Mouse (Mus musculus) adrenal gland, adult (tissue): ENCODE measurements at regions not wholly inside any gene's neighbourhood (a gene's known extent, or its start where the extent isn't known, plus 50 kb on each side); places are given as distances from the start of the nearest gene placed in this dataset.
A peak's percentile ranks its signal among the peaks of the same experiment; 100 is the strongest.

Source experiments
- DNase-seq, 2 experiments: peaks; one replicate each; pipeline ENCODE4 v3.0.0; 2022 to 2023; ENCODE audit warnings: low spot score in 1 of 2; ENCODE audit not compliant: inconsistent age in 2 of 2

DNA sequence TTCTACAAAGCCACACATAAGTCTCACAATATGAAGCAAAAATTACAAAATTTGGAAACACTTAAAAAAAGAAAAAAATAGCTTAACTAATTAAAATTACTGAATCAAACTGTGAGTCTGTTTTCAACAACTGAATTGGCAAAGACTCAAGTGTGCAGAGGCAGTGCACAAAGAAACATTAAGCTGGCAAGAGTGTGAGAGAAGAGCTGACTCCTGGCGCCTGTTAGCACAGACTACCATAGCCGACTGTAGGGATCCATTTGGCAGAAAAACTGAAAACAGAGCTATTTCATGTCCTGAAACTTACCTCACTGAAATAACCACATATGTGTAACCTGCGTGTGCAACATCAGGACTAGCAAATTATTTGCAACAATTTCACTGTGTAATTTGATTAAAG, 746.4 kb upstream of the Cypt12 start:
- DNase-seq, result no peak

DNA sequence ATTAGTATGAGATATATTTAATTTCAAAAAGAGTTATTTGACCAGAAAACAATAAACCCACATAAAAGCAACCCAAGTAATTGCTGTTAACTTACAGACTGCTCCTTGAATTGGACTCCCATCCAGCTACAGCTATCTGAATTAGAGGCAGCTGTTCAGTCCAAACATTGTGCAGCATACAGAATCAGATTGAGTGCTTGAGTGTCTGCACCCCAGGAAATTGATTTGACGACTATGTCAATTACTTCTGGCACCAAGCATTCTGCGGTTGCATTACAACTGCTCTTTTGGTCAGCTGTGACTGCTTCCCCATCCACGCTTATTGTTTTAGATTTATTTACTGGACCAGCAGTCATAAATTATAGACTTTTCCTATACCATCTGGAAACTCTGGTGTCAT, 734.2 kb upstream of the Cypt12 start:
- no peak for DNase-seq

DNA sequence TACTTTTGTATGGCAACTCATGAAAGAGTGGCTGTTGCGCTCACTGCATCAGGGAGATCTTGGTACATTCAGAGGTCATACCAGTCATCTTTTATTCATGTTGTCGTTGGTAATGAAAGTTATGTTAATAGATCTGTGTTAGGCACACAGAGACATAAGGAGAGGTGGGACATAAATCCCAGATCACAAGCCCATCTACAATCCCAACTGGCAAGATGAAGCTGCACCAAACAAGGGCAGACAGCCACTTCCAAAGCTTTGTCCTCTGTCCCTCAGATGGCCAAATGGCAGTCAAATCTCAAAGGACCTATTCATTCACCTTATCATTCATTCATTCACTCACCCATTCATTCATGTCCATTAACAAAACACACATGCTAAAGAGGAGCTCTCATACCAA, 731.4 kb upstream of the Cypt12 start:
- no peak for DNase-seq

DNA sequence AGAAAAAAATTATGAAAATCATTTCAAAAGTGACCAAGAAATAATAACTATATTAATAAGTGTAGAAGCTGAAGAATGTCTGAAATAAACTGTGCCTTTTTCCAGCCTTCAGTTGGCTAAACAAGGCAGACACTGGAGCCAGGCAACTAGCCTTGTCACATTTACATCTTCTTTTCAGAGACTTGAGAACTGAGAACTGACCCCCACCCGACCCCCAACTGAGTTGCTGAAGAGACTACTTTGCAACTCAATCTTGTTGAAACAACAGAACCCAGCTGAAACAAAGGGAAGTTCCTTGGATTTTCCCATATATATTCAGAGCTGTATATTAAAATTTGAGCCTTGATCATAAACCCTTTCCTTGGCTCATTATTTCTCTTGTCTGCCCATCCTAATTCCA, 709.8 kb upstream of the Cypt12 start:
- DNase-seq, result no peak

DNA sequence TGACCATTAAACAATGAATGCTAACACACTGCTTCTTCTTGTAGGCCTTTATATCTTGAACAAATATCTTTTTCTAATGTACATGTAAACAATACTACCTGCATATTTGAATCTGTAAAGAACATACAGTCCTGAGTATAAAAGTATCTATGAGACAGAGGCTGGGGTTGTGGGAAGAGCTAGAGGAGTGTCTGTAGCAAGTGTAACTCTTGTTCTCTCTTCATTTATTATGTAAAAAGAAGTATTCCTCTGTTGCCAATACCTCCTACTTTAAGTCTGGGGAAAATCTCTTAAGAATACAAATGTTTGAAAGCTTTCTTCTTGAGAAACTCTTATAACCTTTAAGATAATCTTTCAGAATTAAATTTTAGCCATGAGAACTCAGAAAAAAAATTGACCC, 689.8 kb upstream of the Cypt12 start:
- DNase-seq, result no peak

DNA sequence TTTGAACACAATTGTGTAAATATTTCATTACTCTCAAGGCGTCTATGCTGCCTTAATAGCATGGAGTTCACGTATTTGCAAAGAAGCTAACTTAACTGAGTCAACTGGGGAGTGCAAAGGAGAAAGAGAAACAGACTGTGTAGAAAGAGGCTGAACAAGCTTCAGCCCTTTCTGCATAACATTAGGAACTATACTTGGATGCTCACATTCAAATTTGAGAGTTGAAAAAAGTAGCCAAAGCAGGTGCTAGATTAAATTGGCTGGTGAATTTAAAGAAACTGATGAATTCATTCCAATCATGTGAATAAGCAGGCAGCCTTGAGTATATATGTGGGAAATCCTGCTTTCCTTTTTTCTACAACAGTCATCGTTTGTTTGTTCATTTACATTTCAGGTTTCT, 689.1 kb upstream of the Cypt12 start:
- DNase-seq, result no peak

DNA sequence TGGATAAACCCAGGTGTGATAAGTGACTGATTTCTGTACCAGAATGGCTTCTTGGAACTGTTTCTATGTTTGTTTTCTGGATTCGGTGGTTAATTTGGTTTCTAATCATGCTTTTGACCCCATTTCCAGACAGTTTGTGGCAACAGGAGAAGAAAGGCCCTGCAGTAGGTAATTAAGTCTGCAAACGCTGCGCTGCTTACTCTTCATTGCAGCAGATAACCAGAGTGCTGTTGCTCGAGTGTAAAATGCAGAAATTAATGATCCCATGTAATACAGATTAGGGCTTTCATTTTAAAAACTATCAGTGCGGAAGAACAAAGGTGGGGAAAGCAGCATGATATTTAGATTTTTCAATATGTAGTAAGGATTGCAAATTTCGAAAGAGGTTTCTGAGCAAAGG, 667.0 kb upstream of the Cypt12 start:
- DNase-seq, result no peak

DNA sequence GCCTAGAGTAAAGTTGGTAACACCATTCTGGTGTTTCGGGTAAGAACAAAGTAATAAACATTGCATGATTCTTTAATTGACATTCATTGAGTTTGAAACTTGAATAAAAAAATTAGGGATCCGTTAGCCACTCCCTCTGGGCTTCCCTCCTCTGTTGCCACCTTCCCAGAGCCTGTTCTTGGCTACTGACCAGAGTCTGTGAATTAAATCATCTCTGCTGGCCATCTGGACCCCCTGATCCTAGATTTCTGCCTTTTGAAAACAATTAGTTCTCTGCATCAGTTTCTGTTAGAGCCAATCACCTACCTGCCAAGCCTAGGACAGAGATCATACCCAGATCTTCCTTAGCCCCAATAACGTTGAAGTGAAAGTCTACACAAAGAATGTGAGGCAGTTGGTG, 665.3 kb upstream of the Cypt12 start:
- DNase-seq, result no peak

DNA sequence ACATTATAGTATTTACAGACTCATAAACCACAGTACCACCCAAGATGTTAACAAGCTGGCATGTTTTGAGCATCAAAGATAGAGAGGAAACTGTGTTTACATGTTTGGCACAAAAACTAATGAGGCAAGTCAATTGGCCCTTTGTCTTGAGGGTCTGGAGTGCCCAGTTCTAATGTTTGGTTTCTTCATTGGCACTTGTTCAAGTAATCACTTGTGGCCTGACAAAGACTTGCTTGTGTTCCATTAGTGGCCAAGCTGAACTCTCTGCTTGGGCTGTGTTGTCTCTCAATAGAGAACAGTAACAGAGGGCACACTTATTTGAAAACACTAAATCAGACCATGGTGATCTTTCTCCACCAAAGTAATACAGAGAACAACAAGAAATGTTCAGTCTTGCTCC, 630.7 kb upstream of the Cypt12 start:
- no peak for DNase-seq

DNA sequence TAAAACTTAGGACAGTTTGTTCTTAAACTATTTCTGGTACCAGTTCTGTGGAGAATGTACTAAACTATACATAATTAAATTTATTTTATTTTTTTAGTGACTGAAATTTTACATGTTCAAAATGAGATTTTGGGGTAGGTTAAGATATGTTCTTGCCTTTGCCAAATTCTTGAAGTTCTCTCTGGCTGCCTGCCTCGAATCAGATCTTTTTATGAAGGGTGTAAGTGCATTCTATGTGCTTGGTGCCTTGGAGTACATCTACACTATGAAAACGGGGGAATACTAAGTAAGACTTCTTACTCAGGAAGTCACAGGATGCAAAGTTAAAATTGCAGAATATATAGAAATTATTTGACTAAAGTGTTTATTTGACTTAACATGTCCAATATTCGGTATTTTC, 629.8 kb upstream of the Cypt12 start:
- no peak for DNase-seq

DNA sequence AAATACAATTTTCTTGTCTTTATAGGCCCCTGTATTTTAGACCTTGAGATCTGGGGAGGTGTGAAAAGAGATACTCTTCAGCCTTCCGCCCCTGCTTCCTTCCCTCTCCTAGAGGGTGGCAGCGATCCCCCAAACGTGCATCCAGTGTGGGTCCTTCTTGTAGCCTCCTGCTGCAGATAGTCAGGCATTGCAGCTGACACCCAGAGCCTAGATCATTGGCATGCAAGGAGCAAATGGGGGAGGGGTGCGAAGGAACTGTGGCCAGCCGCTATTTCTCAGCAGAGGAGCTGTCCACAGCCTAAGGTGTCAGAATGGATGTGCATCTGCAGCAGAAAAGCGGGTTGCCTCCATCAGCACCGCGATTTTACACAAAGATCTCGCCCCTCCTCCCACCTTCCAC, 629.0 kb upstream of the Cypt12 start:
- DNase-seq, result no peak

DNA sequence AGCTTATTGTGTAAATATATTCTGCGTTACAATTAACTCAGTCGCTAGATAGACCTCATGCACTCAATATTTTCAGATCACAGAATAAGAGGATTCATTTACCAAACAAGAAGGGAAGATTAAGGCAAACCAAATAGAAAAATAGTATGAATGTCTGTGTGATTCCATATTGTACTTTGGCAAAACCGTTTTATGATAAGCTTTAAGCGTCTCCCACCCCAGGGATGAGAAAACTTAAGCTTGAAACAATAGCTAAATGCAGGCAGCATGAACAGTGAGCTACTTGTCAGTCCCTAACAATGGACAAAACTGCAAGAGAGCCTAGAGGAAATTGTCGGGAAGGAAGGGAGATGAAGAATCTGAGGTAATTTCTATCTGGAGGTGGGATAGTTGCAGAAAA, 628.3 kb upstream of the Cypt12 start:
- DNase-seq, result no peak

DNA sequence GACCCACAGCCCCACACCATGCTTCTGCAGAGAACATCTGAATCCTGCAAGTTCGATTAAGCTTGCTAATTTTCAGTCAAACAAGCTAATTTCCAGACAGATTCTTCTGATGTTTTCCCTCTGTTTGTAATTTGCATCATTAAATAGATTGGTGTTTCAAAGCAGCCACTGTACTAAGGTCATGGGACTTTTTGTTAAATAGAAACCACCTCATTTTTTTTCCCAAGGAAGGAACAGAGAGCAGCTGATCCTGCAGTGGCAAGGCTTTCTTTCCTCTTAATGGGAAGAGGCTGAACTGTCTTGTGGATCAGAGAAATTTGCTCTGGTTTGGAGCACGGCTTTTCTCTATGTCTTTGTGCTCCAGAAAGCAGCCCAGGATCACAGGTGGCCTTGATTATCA, 625.9 kb upstream of the Cypt12 start:
- peak in 1 of 2 experiments; percentile 9 for DNase-seq

DNA sequence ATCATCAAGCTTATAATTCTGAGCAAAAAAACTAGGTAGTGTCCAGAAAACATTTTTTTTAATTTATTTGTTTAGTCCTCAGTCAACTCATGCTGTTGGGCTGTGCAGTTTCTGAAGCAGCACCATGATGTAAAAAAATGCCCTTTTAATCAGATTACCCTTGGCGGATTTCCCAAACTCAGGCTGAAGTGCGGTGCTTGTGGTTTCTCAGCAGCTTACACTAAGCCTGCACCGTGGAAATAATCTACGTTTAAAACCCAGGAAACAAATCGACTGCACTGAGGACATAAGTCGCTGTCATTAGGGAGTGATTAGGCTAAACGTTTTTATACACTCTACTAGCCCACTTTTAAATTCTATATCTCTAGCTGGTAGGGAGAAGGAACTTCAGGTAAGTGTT, 623.4 kb upstream of the Cypt12 start:
- no peak for DNase-seq

DNA sequence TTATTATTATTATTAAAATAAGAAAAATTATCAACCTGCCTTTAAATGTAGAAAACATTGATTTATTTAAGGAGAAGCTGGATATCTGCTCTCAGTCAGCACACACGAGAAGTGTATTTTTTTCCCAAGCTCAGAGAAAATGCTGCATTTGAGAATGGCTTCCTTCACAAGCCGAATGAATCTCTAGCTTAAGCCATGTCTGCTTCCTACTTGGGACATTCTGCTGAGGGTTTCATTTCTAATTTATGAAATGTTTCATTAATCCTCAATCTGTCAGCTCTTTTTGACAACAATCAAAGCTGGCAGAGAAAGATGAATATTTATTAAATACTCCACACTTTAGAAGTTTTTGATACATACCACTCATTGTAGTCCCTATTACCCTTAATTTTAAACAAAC, 622.4 kb upstream of the Cypt12 start:
- DNase-seq, result no peak

DNA sequence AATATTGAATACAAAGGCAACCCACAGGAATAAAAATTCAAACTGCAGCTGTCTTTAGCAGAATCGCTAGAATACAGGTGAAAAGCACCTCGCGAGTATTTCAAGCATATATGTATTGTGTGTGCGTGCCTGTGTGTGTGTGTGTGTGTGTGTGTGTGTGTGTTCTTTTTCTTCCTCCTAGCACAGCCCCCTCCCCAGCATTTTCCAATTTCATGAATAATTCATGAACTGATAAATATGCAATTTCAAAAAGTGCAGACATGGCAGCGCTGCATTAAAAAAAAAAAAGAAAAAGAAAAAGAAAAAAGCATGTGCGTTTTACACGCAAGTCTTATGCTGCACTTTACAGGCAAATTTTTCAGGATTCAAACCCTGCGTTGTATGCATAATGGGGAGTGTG, 621.9 kb upstream of the Cypt12 start:
- DNase-seq, result no peak

DNA sequence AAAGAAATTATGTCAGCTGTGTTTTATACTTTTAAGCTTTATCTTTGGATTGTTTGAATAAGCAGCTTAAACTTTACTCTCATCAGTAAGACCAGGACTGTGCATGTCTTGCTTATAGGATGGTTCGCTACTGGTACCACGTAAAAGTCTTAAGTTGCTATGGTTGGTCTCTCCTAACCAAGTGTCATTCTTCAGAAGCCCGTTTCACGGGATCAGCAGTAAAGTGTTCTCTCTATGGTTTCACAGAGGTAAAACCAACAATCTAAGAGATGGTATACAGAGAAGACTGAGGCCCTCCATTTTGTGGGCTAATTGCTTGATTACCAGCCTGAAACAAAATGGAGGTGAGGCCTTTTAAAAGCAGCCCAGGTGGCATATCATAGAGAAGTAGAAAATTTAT, 621.4 kb upstream of the Cypt12 start:
- DNase-seq, result no peak

DNA sequence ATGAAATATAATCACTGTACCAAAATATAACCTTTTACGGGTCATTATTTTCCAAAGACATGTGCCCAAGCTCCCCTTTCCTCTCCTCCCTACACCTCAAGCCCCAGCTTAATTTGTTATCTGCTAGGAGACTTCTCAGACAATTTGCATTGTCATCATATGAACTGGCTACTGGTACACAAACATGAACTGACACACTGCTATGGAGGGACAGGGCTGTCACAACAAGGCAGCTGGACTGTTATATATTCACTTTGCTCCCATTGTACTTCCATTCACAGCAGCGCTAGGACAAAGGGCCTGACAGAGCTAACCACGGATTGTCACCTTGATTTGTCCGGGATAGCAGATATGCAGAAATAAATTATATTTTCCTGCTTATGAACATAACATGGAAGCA, 620.5 kb upstream of the Cypt12 start:
- DNase-seq, result no peak

DNA sequence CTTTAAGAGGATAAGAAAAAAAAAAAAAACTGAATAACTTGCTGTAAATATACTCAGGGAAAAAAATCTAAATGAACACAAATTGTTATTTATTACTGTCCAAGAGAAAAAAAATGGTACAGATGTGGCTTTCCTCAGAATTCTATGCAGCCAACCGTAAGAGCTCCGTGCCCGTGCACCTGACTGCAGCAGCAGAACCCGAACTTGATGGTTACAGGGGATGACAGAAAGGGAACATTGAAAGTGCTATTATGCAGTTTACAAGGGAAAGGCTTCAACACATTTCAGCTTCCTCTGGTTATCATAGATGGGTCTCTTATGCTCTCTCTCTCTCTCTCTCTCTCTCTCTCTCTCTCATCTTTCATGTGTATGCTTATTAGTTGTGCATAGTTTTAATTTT, 618.8 kb upstream of the Cypt12 start:
- no peak for DNase-seq

DNA sequence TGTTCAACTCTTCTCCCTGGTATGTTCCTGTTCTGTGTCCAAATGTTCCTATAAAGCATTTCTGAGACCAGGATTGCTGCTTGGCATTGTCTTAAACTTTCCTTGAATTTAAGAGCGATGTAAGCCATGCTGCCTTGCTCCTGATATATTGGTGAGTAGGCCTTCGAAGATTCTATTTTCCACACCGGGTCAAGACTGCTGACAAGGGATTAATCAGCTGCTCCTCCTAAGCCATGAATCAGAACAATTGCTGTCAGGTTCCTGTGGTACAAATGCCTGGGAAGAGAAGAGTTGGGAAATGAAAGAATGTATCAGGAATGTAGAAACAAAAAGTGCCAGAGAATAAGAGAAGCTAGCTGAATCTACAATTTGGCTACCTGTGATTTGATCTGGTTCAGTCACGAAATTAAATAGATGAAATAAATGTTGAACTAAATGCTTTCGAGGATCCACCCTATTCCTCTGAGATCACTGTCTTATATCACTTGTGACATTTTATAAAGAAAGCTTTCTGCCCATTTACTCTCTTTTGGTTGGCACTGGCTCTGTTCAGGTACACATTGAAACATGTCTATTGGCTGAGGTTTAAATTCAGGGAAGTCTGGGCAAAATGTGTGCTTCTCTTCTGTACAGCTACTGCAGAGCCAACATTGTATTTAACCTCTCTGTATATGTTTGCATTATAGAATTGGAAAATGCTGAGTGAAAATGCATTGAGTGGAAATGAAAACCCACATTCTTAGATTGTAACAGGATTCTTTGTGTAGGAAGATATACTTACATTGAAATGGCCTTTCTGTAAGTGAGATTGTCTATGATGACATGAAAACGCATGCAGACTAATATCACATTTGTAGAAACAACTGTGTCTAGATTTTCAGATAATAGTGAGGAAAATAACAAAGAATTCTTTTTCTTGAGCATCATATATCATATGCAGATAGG, 617.5 kb upstream of the Cypt12 start:
- no peak for DNase-seq

DNA sequence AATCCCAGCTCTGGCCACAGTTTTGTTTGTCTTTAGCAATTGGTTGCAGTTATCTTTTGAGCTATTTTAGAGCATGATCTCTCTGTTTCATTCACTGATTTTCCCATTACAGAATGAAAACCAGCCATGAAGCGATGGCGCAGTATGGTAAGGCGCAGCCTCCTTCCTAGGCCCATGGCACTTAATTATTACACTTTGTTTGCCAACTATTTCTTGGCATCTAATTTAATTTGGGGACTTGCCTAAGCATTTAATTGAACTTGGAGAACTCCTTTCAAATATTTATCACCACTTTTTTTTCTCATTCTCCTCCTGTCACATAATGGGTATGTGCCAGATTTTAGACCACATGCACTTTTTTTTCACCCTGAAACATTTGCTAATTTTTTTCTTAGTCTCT, 588.0 kb upstream of the Cypt12 start:
- no peak for DNase-seq
